Mouse (Mus musculus): ENCODE data around the gene Gabarapl1. TPM values are rescaled to one million over a fixed set of nuclear protein-coding genes. Genes with fewer than 3 reads are reported as not detected.

Gabarapl1 gene
- polyA plus RNA-seq, 1 experiment from 2014 or later: 16.3 TPM

DNA sequence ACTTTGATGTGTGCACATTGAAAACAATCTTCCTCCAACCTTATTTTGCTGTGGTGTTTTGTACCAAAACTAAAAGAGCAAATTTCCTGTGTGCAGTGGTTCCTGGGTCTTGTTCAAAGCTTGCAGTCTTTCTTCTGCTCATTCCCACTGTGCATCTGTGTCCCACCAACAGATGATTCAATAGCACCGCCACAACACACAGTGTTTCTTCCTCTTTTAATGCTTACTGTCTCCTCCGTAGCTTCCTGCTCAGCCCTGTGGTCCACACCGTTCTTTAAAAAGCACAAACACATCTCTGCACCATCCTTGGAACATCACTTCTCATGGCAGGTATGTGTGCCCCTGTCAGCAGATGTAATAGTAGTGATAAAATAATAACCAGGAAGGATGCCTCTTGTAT, 58.5 kb downstream of the Gabarapl1 start, which contains the start of gene Klrd1:
Klrd1 (plus strand) TSS at position 275 of the 400 bp plus-strand sequence.
- Histone ChIP-seq H3K27ac (replicated peaks in 1 of 2; ENCODE audit: control insufficient read depth in 1 of 2, insufficient read depth in 1 of 2, low read depth in 2 of 2, low read length in 2 of 2) (no peak within 1 kb of the TSS), H3K36me3 (ENCODE audit: control insufficient read depth, insufficient read depth, low read length) (no peaks in the 10 kb centered on the region), H3K27me3 (ENCODE audit: control insufficient read depth, insufficient read depth, low read length) (no peaks in the 10 kb centered on the region), H3K4me2 (ENCODE audit: low read length) (no peak within 1 kb of the TSS), H3K9ac (ENCODE audit: low read length) (no peak within 1 kb of the TSS), H3K9me3 (ENCODE audit: control insufficient read depth, low read length) (no peaks in the 10 kb centered on the region), H3K4me1 (ENCODE audit: control insufficient read depth in 2 of 2, insufficient read depth in 2 of 2, low read length in 2 of 2) (no peaks in the 10 kb centered on the region), H3K4me3 (ENCODE audit: control insufficient read depth in 1 of 2, insufficient read depth in 1 of 2, low read depth in 1 of 2, low read length in 2 of 2) (no peak within 1 kb of the TSS)
- no peak for ATAC-seq (ENCODE audit: insufficient number of reproducible peaks, insufficient read depth, low FRiP score, low read depth)
- WGBS: 65% methylated on average over 3 of the region's 3 CpGs

Other genes starting within 250 kb of the Gabarapl1 start
- not detected in 2 replicates for gene 4922502D21Rik, start 201.4 kb upstream of the Gabarapl1 start, polyA plus RNA-seq (2014; fragmentation: Nextera tagmentation; extraction: Ambion mirVana)
- gene Clec12a, start 190.5 kb upstream of the Gabarapl1 start, polyA plus RNA-seq (2014; fragmentation: Nextera tagmentation; extraction: Ambion mirVana): 0.57 and 1.1 TPM in 2 replicates
- gene Clec12b, start 147.3 kb upstream of the Gabarapl1 start, polyA plus RNA-seq (2014; fragmentation: Nextera tagmentation; extraction: Ambion mirVana): 0.18 and 0.39 TPM in 2 replicates
- 3.9 and 5.6 TPM in 2 replicates for gene Clec1b, start 135.9 kb upstream of the Gabarapl1 start, polyA plus RNA-seq (2014; fragmentation: Nextera tagmentation; extraction: Ambion mirVana)
- gene Clec9a, start 124.3 kb upstream of the Gabarapl1 start, polyA plus RNA-seq (2014; fragmentation: Nextera tagmentation; extraction: Ambion mirVana): 0.42 and 0.58 TPM in 2 replicates
- gene Clec1a, start 81.2 kb upstream of the Gabarapl1 start, polyA plus RNA-seq (2014; fragmentation: Nextera tagmentation; extraction: Ambion mirVana): 3.9 and 6.4 TPM in 2 replicates
- 0.22 and 0.39 TPM in 2 replicates for gene Olr1, start 26.0 kb upstream of the Gabarapl1 start, polyA plus RNA-seq (2014; fragmentation: Nextera tagmentation; extraction: Ambion mirVana)
- gene Tmem52b, start 20.6 kb upstream of the Gabarapl1 start, polyA plus RNA-seq (2014; fragmentation: Nextera tagmentation; extraction: Ambion mirVana): not detected in 2 replicates
- not detected in 2 replicates for gene Klre1, start 44.7 kb downstream of the Gabarapl1 start, polyA plus RNA-seq (2014; fragmentation: Nextera tagmentation; extraction: Ambion mirVana)
- gene Klrd1, start 58.6 kb downstream of the Gabarapl1 start, polyA plus RNA-seq (2014; fragmentation: Nextera tagmentation; extraction: Ambion mirVana): not detected in 2 replicates
- gene Klrk1, start 90.7 kb downstream of the Gabarapl1 start, polyA plus RNA-seq (2014; fragmentation: Nextera tagmentation; extraction: Ambion mirVana): 0.13 TPM in 1 of 2 replicates, not detected in the other
- not detected in 2 replicates for gene Klrc3, start 110.2 kb downstream of the Gabarapl1 start, polyA plus RNA-seq (2014; fragmentation: Nextera tagmentation; extraction: Ambion mirVana)
- gene Klrc2, start 127.5 kb downstream of the Gabarapl1 start, polyA plus RNA-seq (2014; fragmentation: Nextera tagmentation; extraction: Ambion mirVana): not detected in 2 replicates
- gene Klrc1, start 145.8 kb downstream of the Gabarapl1 start, polyA plus RNA-seq (2014; fragmentation: Nextera tagmentation; extraction: Ambion mirVana): not detected in 2 replicates
- not detected in 2 replicates for gene Klri1, start 184.0 kb downstream of the Gabarapl1 start, polyA plus RNA-seq (2014; fragmentation: Nextera tagmentation; extraction: Ambion mirVana)
- gene Klri2, start 207.3 kb downstream of the Gabarapl1 start, polyA plus RNA-seq (2014; fragmentation: Nextera tagmentation; extraction: Ambion mirVana): not detected in 2 replicates